In the genomic region with DNA sequence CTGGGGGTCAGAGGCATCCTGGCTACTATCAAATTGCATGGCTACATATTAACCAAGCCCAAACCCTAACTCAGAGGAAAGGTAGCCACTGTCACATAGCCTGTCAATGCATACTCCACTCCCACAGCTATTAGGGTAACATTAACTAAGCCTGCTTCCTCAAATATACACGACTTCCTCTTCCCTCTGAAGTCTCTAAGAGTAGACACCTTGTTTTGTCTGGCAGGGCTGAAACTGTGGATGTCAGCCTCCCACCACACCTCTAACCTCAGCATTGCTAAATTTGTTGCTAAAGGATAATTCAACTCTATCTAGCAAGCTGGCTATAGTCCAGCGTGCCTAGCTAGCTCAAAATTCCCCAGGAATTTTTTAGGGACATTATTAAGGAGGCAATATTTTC, we compare ENCODE assay signal across 23 mouse cellular contexts. TPM values are rescaled to one million over a fixed set of nuclear protein-coding genes. Genes with fewer than 3 reads are reported as not detected.
DNase-seq lines count a peak whose midpoint lies in the region; ATAC-seq and TF ChIP-seq lines count a peak whose summit lies in the region.
"Had no signal": no experiment of that assay in that cellular context is flagged by ENCODE, and none has a peak within 500 bp of the region (broad histone marks: within the 10 kb centered on the region; RNA-seq: fewer than 3 reads in every experiment).

No protein-coding gene starts in this region.

- H3K4me2 ChIP-seq in kidney, postnatal 0 days (ENCODE audit: low read length) = no peak overlapping the region
- H3K4me2 ChIP-seq: forebrain, embryonic 13.5 days; hindbrain, embryonic 13.5 days had no signal

- in situ Hi-C loops in Patski (cut with MboI; ENCODE audit: low pct_unique_long_range_greater_than_20kb) = no loop called here

- POLR2A ChIA-PET in Patski (lab: Charles Lee) = no interaction called here

- DNase-seq in kidney, postnatal 0 days (ENCODE audit: low spot score) = peak; percentile 44
- no peak for DNase-seq in kidney, postnatal 36 days
- no peak for DNase-seq in Patski (ENCODE audit: low read depth, low spot score)
- DNase-seq in testis, postnatal 10 days (ENCODE audit: low spot score) = no peak
- DNase-seq in cerebellum, adult 9-10 months = no peak
- DNase-seq: adrenal gland, postnatal 10 days; cerebellum, adult 11-12 months; cerebellum, adult 9-11 months; cerebellum, postnatal 36 days; forebrain, postnatal 0 days; gastrocnemius, adult 2 months; gastrocnemius, postnatal 25 days; heart, adult 11 months; heart, postnatal 10 days; heart, postnatal 4 days had no signal

- no peaks in the 10 kb centered on the region for H3K4me1 ChIP-seq in kidney, postnatal 0 days (replicated peaks; ENCODE audit: insufficient read depth, low read length)
- H3K4me1 ChIP-seq: embryonic facial prominence, embryonic 10.5 days; forebrain, embryonic 13.5 days; hindbrain, embryonic 13.5 days had no signal

- no peak for TF ChIP-seq CTCF in kidney, postnatal 0 days (IDR thresholded peaks at IDR 0.05; ENCODE audit: low read depth)
- TF ChIP-seq CTCF in Patski (IDR thresholded peaks at IDR 0.05) = no peak

- ATAC-seq in kidney, postnatal 0 days (replicated peaks; ENCODE audit: low FRiP score, low read depth) = no peak
- ATAC-seq in Patski = peak; percentile 39
- peak; percentile 39 to 59; a peak in 1 of 4 replicates for ATAC-seq in hematopoietic stem cell, adult 5-6 weeks (replicated peaks in 1 of 2; ENCODE audit: insufficient read depth in 1 of 2, low FRiP score in 2 of 2, low TSS enrichment in 1 of 2, low read depth in 1 of 2, poor library complexity in 2 of 2, severe bottlenecking in 2 of 2)
- peak; percentile 66; the same call in 1 of the 2 replicates for ATAC-seq in monocyte, adult 5-6 weeks (replicated peaks; ENCODE audit: insufficient number of reproducible peaks, low FRiP score, low TSS enrichment, poor library complexity, severe bottlenecking)
- ATAC-seq in frontal cortex, adult (ENCODE audit: low TSS enrichment) = no peak
- ATAC-seq: forebrain, embryonic 13.5 days; forebrain, postnatal 0 days; hindbrain, postnatal 0 days had no signal

- no peaks in the 10 kb centered on the region for H3K27me3 ChIP-seq in kidney, postnatal 0 days (ENCODE audit: insufficient read depth, low read length)
- H3K27me3 ChIP-seq in Patski = no peaks in the 10 kb centered on the region
- H3K27me3 ChIP-seq: forebrain, embryonic 13.5 days; hindbrain, embryonic 13.5 days had no signal

- H3K4me3 ChIP-seq in kidney, postnatal 0 days (replicated peaks; ENCODE audit: low read depth, low read length) = no peak overlapping the region
- H3K4me3 ChIP-seq: embryonic facial prominence, embryonic 10.5 days; forebrain, embryonic 13.5 days; gastrocnemius, adult 2 months; hindbrain, embryonic 13.5 days had no signal

- no peak overlapping the region for H3K9ac ChIP-seq in kidney, postnatal 0 days (ENCODE audit: low read depth, low read length)
- H3K9ac ChIP-seq: forebrain, embryonic 13.5 days; forebrain, postnatal 0 days; hindbrain, embryonic 13.5 days had no signal

- 26% methylated on average over 2 of the region's 2 CpGs for WGBS in kidney, postnatal 0 days

- no peak overlapping the region for H3K27ac ChIP-seq in kidney, postnatal 0 days
- H3K27ac ChIP-seq: embryonic facial prominence, embryonic 10.5 days; forebrain, embryonic 13.5 days; gastrocnemius, adult 2 months; hindbrain, embryonic 13.5 days; hindbrain, postnatal 0 days had no signal

- H3K36me3 ChIP-seq in kidney, postnatal 0 days (ENCODE audit: insufficient read depth, low read length) = no peaks in the 10 kb centered on the region
- H3K36me3 ChIP-seq: embryonic facial prominence, embryonic 10.5 days; hindbrain, embryonic 13.5 days had no signal

- CTCF ChIA-PET in Patski (lab: Charles Lee) = interaction anchor here (1.0 kb wide), 1 partner anchor 27 kb away, joined by 3 read pairs; no protein-coding TSS in a partner anchor

- no peaks in the 10 kb centered on the region for H3K9me3 ChIP-seq in kidney, postnatal 0 days (replicated peaks; ENCODE audit: low read length)
- H3K9me3 ChIP-seq: embryonic facial prominence, embryonic 10.5 days; forebrain, embryonic 13.5 days; hindbrain, embryonic 13.5 days had no signal

RNA-seq across cellular contexts. Expression of gene Cysltr2, which starts 7.2 kb away (rescaled TPM):
- 0.21 and 0.54 TPM in 2 replicates for polyA plus RNA-seq in kidney, postnatal 0 days (2015; fragmentation: Nextera tagmentation; extraction: Ambion mirVana)
- polyA plus RNA-seq in Patski (2021) = not detected
- total RNA-seq in hematopoietic stem cell, adult 5-6 weeks (2017) = 18.5 and 21.2 TPM in 2 replicates
- 20.0 to 54.5 TPM (median 29.4 TPM) in 3 replicates for total RNA-seq in monocyte, adult 5-6 weeks (2017)
- total RNA-seq: gastrocnemius, adult 2 months; gastrocnemius, postnatal 25 days; heart, postnatal 4 days; hindbrain, postnatal 0 days had no signal
- polyA plus RNA-seq: embryonic facial prominence, embryonic 10.5 days; forebrain, embryonic 13.5 days; heart, embryonic 14.5 days had no signal

Comparison
In these comparisons a context has a peak if more than half of its experiments do, and no peak if none do; other contexts are left out.
1. ATAC-seq: peak in Patski (single experiment), hematopoietic stem cell, adult 5-6 weeks (2 of 2) and monocyte, adult 5-6 weeks (single experiment); none in kidney, postnatal 0 days (single experiment) and frontal cortex, adult (single experiment).